Mouse (Mus musculus): ENCODE results near the gene Sepsecs. TPM values are rescaled to one million over a fixed set of nuclear protein-coding genes. Genes with fewer than 3 reads are reported as not detected.

Sepsecs gene
- 71.0 TPM for polyA plus RNA-seq (2014; fragmentation: Illumina TruSeq; extraction: RNeasy Lipid Tissue Mini Kit (QIAGEN cat#74804); ENCODE audit: low replicate concordance)

GRCm38 (mm10) chr5:52669426-52670191 lies at the start of gene Sepsecs:
Sepsecs (minus strand) TSS chr5:52669708.

Other genes starting within 250 kb of the Sepsecs start
- 1.0 TPM for gene Ccdc149, start 198.2 kb downstream of the Sepsecs start, polyA plus RNA-seq (2014; fragmentation: Illumina TruSeq; extraction: RNeasy Lipid Tissue Mini Kit (QIAGEN cat#74804); ENCODE audit: low replicate concordance)
- gene Lgi2, start 103.2 kb downstream of the Sepsecs start, polyA plus RNA-seq (2014; fragmentation: Illumina TruSeq; extraction: RNeasy Lipid Tissue Mini Kit (QIAGEN cat#74804); ENCODE audit: low replicate concordance), result 1.6 TPM
- gene Pi4k2b, start 71.9 kb upstream of the Sepsecs start, polyA plus RNA-seq (2014; fragmentation: Illumina TruSeq; extraction: RNeasy Lipid Tissue Mini Kit (QIAGEN cat#74804); ENCODE audit: low replicate concordance), result 378 TPM
- 25.5 TPM for gene Zcchc4, start 105.7 kb upstream of the Sepsecs start, polyA plus RNA-seq (2014; fragmentation: Illumina TruSeq; extraction: RNeasy Lipid Tissue Mini Kit (QIAGEN cat#74804); ENCODE audit: low replicate concordance)
- gene Anapc4, start 164.3 kb upstream of the Sepsecs start, polyA plus RNA-seq (2014; fragmentation: Illumina TruSeq; extraction: RNeasy Lipid Tissue Mini Kit (QIAGEN cat#74804); ENCODE audit: low replicate concordance), result 70.1 TPM